Mouse (Mus musculus) stomach, postnatal 0 days (tissue): ENCODE data around the gene Fxyd3. TPM values are rescaled to one million over a fixed set of nuclear protein-coding genes. Genes with fewer than 3 reads are reported as not detected.
A peak's percentile ranks its signal among the peaks of the same experiment; 100 is the strongest.

Experiments
- ATAC-seq: fragments of 200-750 bp; cut with Nextera tagmentation; 2 replicates; pipeline ENCODE4 v1.8.0; 2017; ENCODE audit not compliant: low FRiP score, low TSS enrichment
- DNase-seq: peaks from one replicate; pipeline ENCODE4 v3.0.0-alpha.2; 2016; ENCODE audit warnings: low spot score
- H3K27ac ChIP-seq: fragments of 300-500 bp; sonication (generic); replicated peaks from 2 replicates; pipeline ENCODE4 v1.5.1; 2014; ENCODE audit warnings: mild to moderate bottlenecking, control low read depth
- H3K27me3 ChIP-seq: fragments of 300-500 bp; sonication (generic); 2 replicates; pipeline ENCODE4 v1.6.1; 2014; ENCODE audit warnings: low read length; ENCODE audit not compliant: control insufficient read depth, insufficient read depth
- H3K36me3 ChIP-seq: fragments of 300-500 bp; sonication (generic); 2 replicates; pipeline ENCODE4 v1.6.1; 2014; ENCODE audit warnings: low read length, mixed read lengths; ENCODE audit not compliant: control insufficient read depth, insufficient read depth
- H3K4me1 ChIP-seq: fragments of 300-500 bp; sonication (generic); replicated peaks from 2 replicates; pipeline ENCODE4 v1.6.1; 2014; ENCODE audit warnings: antibody characterized with exemption; ENCODE audit not compliant: control insufficient read depth, insufficient read depth
- H3K4me2 ChIP-seq: fragments of 300-500 bp; sonication (generic); replicated peaks from 2 replicates; pipeline ENCODE4 v1.6.1; 2014; ENCODE audit warnings: low read depth, mild to moderate bottlenecking, control low read depth, moderate library complexity
- H3K4me3 ChIP-seq: fragments of 300-500 bp; sonication (generic); 2 replicates; pipeline ENCODE4 v1.5.1; 2014; ENCODE audit warnings: low read depth, low read length, control low read depth
- H3K9ac ChIP-seq: fragments of 300-500 bp; sonication (generic); 2 replicates; pipeline ENCODE4 v1.6.1; 2014; ENCODE audit warnings: mild to moderate bottlenecking, low read length, control low read depth, mixed read lengths
- H3K9me3 ChIP-seq: fragments of 300-500 bp; sonication (generic); 2 replicates; pipeline ENCODE4 v1.6.1; 2016; ENCODE audit warnings: low read length; ENCODE audit not compliant: control insufficient read depth
- CTCF ChIP-seq: IDR thresholded peaks from 2 replicates; pipeline ENCODE4 v1.5.1; 2016; ENCODE audit warnings: antibody characterized with exemption, low read depth, mild to moderate bottlenecking, moderate library complexity
- EP300 ChIP-seq: optimal IDR thresholded peaks from 2 replicates; pipeline ENCODE3; 2016; ENCODE audit warnings: antibody characterized with exemption
- WGBS: fragments of 180-500 bp; shearing (Covaris S2); extraction: QIAGEN DNeasy Blood & Tissue Kit; methylation state at CpG from one replicate; pipeline ENCODE4 v1.1.7; 2014; 5-methylcytosine and 5-hydroxymethylcytosine counted together
- polyA plus RNA-seq: library from polyadenylated mRNA; unstranded; fragments of >200 nt; fragmentation: Nextera tagmentation; extraction: Ambion mirVana; gene quantifications from 2 replicates; pipeline ENCODE4 v1.2.1, GENCODE M21; 2015

Fxyd3 gene
- polyA plus RNA-seq, 1 experiment from 2014 or later = 1,122 TPM

DNA sequence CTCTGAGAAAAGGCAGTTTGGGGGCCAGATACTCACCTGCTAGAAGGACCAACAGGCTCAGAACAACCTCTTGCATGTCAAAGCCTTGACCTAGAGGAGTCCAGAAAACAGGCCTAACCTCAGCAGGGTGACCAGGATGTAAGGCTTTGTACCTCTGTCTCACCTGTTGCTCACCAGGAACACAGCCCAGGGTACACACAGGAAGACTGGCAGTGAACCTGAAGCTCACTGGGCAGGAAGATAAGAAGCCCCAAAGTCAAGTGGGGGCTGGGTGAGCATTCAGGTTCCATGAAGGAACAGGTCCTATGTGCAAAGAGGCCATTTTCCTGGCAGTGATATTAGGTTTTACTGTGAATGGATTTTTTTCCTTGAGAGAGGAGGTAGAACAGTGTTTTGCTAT lies 3.0 kb downstream of the Fxyd3 start:
- DNase-seq = peak; percentile 77
- Histone ChIP-seq H3K36me3 (no peaks in the 10 kb centered on the region; the same call in 1 of the 2 replicates), H3K4me1 (no peaks in the 10 kb centered on the region), H3K27ac (peak overlapping the region; percentile 87), H3K4me2 (peak overlapping the region; percentile 25; the same call in 1 of the 2 replicates), H3K4me3 (no peak overlapping the region), H3K9ac (no peak overlapping the region), H3K27me3 (no peaks in the 10 kb centered on the region), H3K9me3 (no peaks in the 10 kb centered on the region)
- ATAC-seq = peak; percentile 66
- no peak for TF ChIP-seq EP300
- no peak for TF ChIP-seq CTCF

DNA sequence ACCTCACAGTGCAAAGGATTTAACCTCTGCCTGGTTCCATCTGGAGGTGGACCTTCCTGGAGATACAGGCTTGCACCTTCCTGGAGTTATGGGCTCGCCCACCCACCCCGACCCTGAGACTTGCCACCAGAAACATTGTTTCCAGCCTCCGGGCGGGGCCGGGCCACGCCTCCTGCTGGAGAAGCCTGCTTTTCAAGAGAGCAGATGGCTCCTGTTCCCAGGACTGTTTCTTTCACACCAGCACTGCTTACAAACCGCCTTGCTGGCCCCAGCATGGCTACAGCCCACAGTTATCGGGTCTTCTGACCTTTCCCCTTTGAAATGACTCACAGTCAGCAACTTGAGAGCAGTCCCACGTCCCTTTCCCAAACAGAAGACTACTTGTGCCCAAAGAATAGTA lies 4.2 kb downstream of the Fxyd3 start:
- H3K27ac ChIP-seq = peak overlapping the region; percentile 87
- no peaks in the 10 kb centered on the region; the same call in 1 of the 2 replicates for H3K4me1 ChIP-seq
- H3K9ac ChIP-seq = no peak overlapping the region; the same call in 1 of the 2 replicates
- H3K27me3 ChIP-seq = no peaks in the 10 kb centered on the region
- DNase-seq (no peak), ATAC-seq (no peak)
- H3K4me3 ChIP-seq = peak overlapping the region; percentile 10; the same call in 1 of the 2 replicates
- peak; percentile 41 for TF ChIP-seq CTCF
- TF ChIP-seq EP300 = no peak
- H3K36me3 ChIP-seq = no peaks in the 10 kb centered on the region; the same call in 1 of the 2 replicates
- H3K9me3 ChIP-seq = no peaks in the 10 kb centered on the region
- WGBS = 23% methylated on average over 9 of the region's 9 CpGs
- H3K4me2 ChIP-seq = peak overlapping the region; percentile 25; the same call in 1 of the 2 replicates

DNA sequence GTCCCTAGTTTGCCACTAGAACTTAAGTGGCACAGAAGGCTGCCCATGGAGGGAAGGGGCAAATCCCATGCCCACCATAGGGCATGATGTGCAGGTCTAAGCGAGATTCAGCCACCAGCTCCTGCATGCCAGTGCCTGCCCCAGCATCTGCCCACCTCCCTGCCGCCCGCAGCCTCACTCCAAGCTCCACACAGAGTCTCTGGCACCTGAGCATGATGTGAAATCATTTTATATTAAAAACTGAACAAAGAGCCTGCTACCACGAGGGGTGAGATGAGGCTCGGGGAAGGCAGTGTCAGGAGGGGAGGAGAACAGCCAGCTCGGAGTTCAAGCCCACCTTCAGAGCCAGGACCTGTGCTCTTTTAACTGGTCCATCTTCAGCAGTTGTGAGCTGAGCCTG lies 6.2 kb downstream of the Fxyd3 start:
- ATAC-seq = no peak
- TF ChIP-seq CTCF (no peak), EP300 (no peak)
- no peak overlapping the region for H3K9ac ChIP-seq
- no peaks in the 10 kb centered on the region for H3K9me3 ChIP-seq
- H3K4me1 ChIP-seq = no peaks in the 10 kb centered on the region; the same call in 1 of the 2 replicates
- no peaks in the 10 kb centered on the region; the same call in 1 of the 2 replicates for H3K36me3 ChIP-seq
- no peak overlapping the region for H3K27ac ChIP-seq
- no peaks in the 10 kb centered on the region for H3K27me3 ChIP-seq
- H3K4me2 ChIP-seq = no peak overlapping the region
- WGBS = 57% methylated on average over 6 of the region's 6 CpGs
- H3K4me3 ChIP-seq = no peak overlapping the region
- DNase-seq = no peak

DNA sequence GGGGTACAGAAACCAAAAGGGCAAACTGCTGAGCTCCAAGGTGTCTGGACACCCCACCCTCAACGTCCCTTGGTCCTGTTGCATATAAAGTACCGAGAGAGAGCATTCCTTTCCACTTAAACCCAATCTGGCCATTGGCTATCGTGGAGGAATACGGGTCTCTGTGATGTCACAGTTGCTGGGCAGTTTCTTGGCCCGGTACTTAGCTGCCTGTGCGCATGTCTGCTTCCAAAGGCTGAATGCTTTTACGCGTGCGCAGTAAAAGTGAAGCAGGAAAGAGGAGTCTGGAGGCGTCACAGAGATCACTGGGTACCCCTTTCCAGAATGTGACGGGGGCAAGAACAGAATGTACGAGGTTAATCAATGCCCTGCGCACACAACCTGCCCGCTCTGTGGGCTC lies 7.0 kb downstream of the Fxyd3 start:
- no peak for TF ChIP-seq CTCF
- no peak for TF ChIP-seq EP300
- no peaks in the 10 kb centered on the region; the same call in 1 of the 2 replicates for H3K36me3 ChIP-seq
- WGBS = 83% methylated on average over 14 of the region's 14 CpGs
- DNase-seq (no peak), ATAC-seq (no peak)
- no peak overlapping the region for H3K9ac ChIP-seq
- no peak overlapping the region for H3K4me2 ChIP-seq
- no peaks in the 10 kb centered on the region for H3K9me3 ChIP-seq
- no peak overlapping the region for H3K27ac ChIP-seq
- H3K27me3 ChIP-seq = no peaks in the 10 kb centered on the region
- H3K4me3 ChIP-seq = no peak overlapping the region
- H3K4me1 ChIP-seq = no peaks in the 10 kb centered on the region; the same call in 1 of the 2 replicates

DNA sequence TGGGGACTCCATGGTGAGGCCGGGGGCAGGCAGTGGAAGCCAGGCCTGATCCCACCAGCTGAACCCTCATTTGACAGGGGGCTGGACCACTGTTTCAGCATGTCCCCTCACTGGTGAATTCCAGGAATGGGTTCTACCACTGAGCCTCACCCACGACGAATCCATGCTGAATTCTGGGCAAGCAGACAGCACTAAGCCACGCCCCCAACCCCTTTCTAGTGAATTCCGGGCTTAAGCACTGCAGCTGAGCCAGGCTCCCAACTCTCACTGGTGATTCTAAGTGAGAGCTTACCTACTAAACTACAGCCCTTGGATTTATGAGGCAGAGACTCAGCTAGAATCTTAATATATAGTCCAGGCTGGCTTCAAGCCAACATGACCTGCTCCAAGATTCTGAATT lies 8.7 kb downstream of the Fxyd3 start:
- Histone ChIP-seq H3K9ac (no peak overlapping the region), H3K27ac (peak overlapping the region; percentile 61; the same call in 1 of the 2 replicates), H3K4me2 (no peak overlapping the region), H3K9me3 (no peaks in the 10 kb centered on the region), H3K36me3 (no peaks in the 10 kb centered on the region; the same call in 1 of the 2 replicates), H3K4me1 (no peaks in the 10 kb centered on the region; the same call in 1 of the 2 replicates), H3K4me3 (no peak overlapping the region), H3K27me3 (no peaks in the 10 kb centered on the region)
- TF ChIP-seq CTCF (no peak), EP300 (no peak)
- DNase-seq = peak; percentile 65
- peak; percentile 35; the same call in 1 of the 2 replicates for ATAC-seq
- 26% methylated on average over 5 of the region's 5 CpGs for WGBS

DNA sequence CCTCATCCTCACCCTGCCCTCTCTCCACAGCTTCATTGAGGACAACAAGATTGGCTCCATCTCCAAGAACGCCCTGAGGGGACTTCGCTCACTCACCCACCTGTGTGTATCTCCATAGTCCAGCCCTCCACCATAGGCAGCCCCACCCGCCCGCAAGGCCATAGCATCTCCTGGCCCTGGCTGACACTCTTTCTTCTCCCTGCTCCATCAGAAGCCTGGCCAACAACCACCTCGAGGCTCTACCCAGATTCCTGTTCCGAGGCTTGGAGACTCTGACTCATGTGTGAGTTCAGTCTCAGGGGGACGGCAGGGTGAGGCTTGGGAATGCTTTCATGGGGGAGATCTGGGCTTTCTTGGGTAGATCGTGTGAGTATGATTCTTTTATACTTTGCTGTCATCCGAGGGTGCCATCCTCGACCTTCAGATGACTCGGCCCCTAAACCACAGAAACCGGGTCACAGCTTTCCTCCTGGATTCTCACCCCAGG lies 13.4 kb downstream of the Fxyd3 start:
- Histone ChIP-seq H3K9ac (no peak overlapping the region), H3K4me2 (no peak overlapping the region), H3K27ac (no peak overlapping the region), H3K27me3 (no peaks in the 10 kb centered on the region), H3K36me3 (no peaks in the 10 kb centered on the region), H3K4me1 (no peaks in the 10 kb centered on the region; the same call in 1 of the 2 replicates), H3K4me3 (no peak overlapping the region), H3K9me3 (no peaks in the 10 kb centered on the region)
- 79% methylated on average over 12 of the region's 12 CpGs for WGBS
- ATAC-seq (no peak), DNase-seq (no peak)
- no peak for TF ChIP-seq CTCF
- no peak for TF ChIP-seq EP300
